Mouse (Mus musculus) heart, postnatal 0 days (tissue): ENCODE results near the gene Tulp4.

Experiments used
- CTCF ChIP-seq: IDR thresholded peaks from 2 replicates; pipeline ENCODE4 v1.5.1; 2016; ENCODE audit warnings: antibody characterized with exemption, control low read depth, low read depth
- EP300 ChIP-seq: IDR thresholded peaks from 2 replicates; pipeline ENCODE4 v1.6.1; 2016; ENCODE audit warnings: antibody characterized with exemption, low read depth

DNA sequence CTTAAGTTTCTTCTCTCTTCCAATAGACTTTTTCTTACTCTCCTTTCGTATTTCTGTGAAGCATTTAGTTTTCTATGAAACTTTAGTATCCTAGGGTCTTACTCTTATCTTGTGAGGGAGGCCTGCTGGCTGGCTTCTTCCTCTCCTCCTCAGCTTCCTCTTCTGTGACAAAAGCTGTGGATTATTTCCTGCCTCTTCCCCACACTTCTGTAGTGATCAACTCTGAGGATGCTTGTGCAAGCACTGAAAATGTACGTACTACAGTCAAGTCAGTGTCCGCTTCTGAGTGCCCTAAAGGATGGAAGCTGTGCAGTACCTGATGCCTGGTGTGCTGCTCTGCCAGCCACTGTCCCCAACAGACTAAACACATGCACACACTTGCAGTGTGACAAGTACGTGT, 80.4 kb downstream of the Tulp4 start:
- TF ChIP-seq CTCF (no peak), EP300 (no peak)
